Mouse (Mus musculus): ENCODE results near the gene Plekha8. TPM values are rescaled to one million over a fixed set of nuclear protein-coding genes. Genes with fewer than 3 reads are reported as not detected.

The Plekha8 gene
- polyA plus RNA-seq, 1 experiment, result 6.5 TPM

GRCm38 (mm10) chr6:54693286-54693685, 98.4 kb downstream of the Plekha8 start:
- Histone ChIP-seq H3K36me3 (ENCODE audit: control insufficient read depth, insufficient read depth, low read length) (peaks cover 3% of the 10 kb centered on the region; the same call in 1 of the 2 replicates), H3K27me3 (replicated peaks; ENCODE audit: control insufficient read depth, insufficient read depth, low read length) (no peaks in the 10 kb centered on the region), H3K4me1 (ENCODE audit: control insufficient read depth, insufficient read depth, low read length) (peaks cover 30% of the 10 kb centered on the region), H3K4me3 (ENCODE audit: insufficient read depth, low read depth, low read length) (no peak overlapping the region), H3K27ac (ENCODE audit: insufficient read depth, low read depth, low read length) (peak overlapping the region; percentile 10; the same call in 1 of the 2 replicates)
- WGBS, result 60% methylated on average over 6 of the region's 6 CpGs
- DNase-seq, result no peak
- TF ChIP-seq CTCF (conservative IDR thresholded peaks at IDR 0.05; ENCODE audit: insufficient read depth, insufficient read length, low read depth, low read length) (no peak), POLR2A (IDR thresholded peaks at IDR 0.05; ENCODE audit: low read depth, low read length) (no peak)

Other genes with a start within 250 kb of the Plekha8 start
- 1.5 and 1.9 TPM in 2 replicates for gene Wipf3, start 165.5 kb upstream of the Plekha8 start, polyA plus RNA-seq (2012; rRNA removed)
- 2.3 and 2.6 TPM in 2 replicates for gene Scrn1, start 28.6 kb upstream of the Plekha8 start, polyA plus RNA-seq (2012; rRNA removed)
- 3.7 and 4.5 TPM in 2 replicates for gene Fkbp14, start 2.2 kb downstream of the Plekha8 start, polyA plus RNA-seq (2012; rRNA removed)
- 23.9 and 25.9 TPM in 2 replicates for gene Mturn, start 86.5 kb downstream of the Plekha8 start, polyA plus RNA-seq (2012; rRNA removed)
- 17.0 and 18.1 TPM in 2 replicates for gene Znrf2, start 221.8 kb downstream of the Plekha8 start, polyA plus RNA-seq (2012; rRNA removed)